24 mouse cellular contexts compared by ENCODE assay signal in the genomic region with DNA sequence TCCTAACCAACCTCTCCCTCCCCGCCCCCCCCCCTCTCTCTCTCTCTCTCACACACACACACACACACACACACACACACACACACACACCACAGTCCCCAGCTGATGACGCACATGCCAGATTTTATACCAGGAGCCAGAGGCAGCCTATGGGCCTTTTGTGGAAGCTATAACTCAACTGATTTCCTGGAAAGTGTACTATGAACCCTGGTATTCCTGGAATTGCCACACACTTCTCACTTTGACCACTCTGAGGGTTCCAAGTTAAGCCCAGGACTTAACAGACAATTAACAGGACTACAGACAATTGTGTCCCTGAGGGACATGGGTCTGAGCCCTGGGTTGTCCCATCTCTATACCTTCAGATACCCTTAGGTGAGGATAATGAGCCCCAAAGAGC. TPM values are rescaled to one million over a fixed set of nuclear protein-coding genes. Genes with fewer than 3 reads are reported as not detected.
DNase-seq lines count a peak whose midpoint lies in the region; ATAC-seq and TF ChIP-seq lines count a peak whose summit lies in the region.
"Had no signal": no experiment of that assay in that cellular context is flagged by ENCODE, and none has a peak within 500 bp of the region (broad histone marks: within the 10 kb centered on the region; RNA-seq: fewer than 3 reads in every experiment).

No protein-coding gene starts in this region.

- no peak for TF ChIP-seq POLR2A in kidney, adult 2 months (IDR thresholded peaks at IDR 0.05; ENCODE audit: low read depth, low read length)

- H3K4me1 ChIP-seq in kidney, adult 2 months (ENCODE audit: control insufficient read depth, insufficient read depth, low read length), result peaks cover 3% of the 10 kb centered on the region; the same call in 1 of the 2 replicates
- H3K4me1 ChIP-seq in liver, postnatal 0 days (ENCODE audit: insufficient read depth), result no peaks in the 10 kb centered on the region; the same call in 1 of the 2 replicates
- H3K4me1 ChIP-seq in intestine, postnatal 0 days (replicated peaks; ENCODE audit: control insufficient read depth, insufficient read depth, low read length), result 0 out of 2 replicates have a peak, but pooled peaks cover 7% of the 10 kb centered on the region
- H3K4me1 ChIP-seq: heart, embryonic 13.5 days; hindbrain, embryonic 12.5 days; hindbrain, embryonic 15.5 days had no signal

- intact Hi-C loops in gastrocnemius, postnatal 36 days (cut with DNase I), result no loop called here

- no peaks in the 10 kb centered on the region for H3K36me3 ChIP-seq in kidney, adult 2 months (ENCODE audit: control insufficient read depth, insufficient read depth, low read length)
- H3K36me3 ChIP-seq in liver, postnatal 0 days (replicated peaks; ENCODE audit: insufficient read depth, low read length), result no peaks in the 10 kb centered on the region
- no peaks in the 10 kb centered on the region for H3K36me3 ChIP-seq in intestine, postnatal 0 days (ENCODE audit: control insufficient read depth, insufficient read depth)
- H3K36me3 ChIP-seq: G1E; heart, embryonic 13.5 days; hindbrain, embryonic 12.5 days; hindbrain, embryonic 15.5 days had no signal

- DNase-seq in kidney, adult 2 months, result peak; percentile 69
- DNase-seq in kidney, postnatal 4 days, result no peak
- no peak for DNase-seq in liver, postnatal 0 days
- no peak for DNase-seq in liver
- no peak for DNase-seq in testis, postnatal 14 days (ENCODE audit: low spot score)
- DNase-seq in gastrocnemius, postnatal 36 days, result no peak
- DNase-seq: adrenal gland, postnatal 10 days; adrenal gland, postnatal 36 days; B cell, adult 2 months; cerebellum, adult 18-20 months; cerebellum, adult 9-10 months; cerebellum, postnatal 14 days; forebrain, postnatal 0 days; gastrocnemius, adult 2 months; gastrocnemius, postnatal 14 days; heart, adult 18-20 months had no signal

- no peak overlapping the region for H3K4me3 ChIP-seq in kidney, adult 2 months (ENCODE audit: insufficient read depth, low read depth, low read length)
- no peak overlapping the region for H3K4me3 ChIP-seq in liver, postnatal 0 days (ENCODE audit: low read depth, low read length)
- H3K4me3 ChIP-seq in intestine, postnatal 0 days (ENCODE audit: low read depth, low read length), result no peak overlapping the region
- H3K4me3 ChIP-seq: gastrocnemius, adult 2 months; heart, embryonic 13.5 days; hindbrain, embryonic 12.5 days; hindbrain, embryonic 15.5 days had no signal

- TF ChIP-seq EP300 in liver, postnatal 0 days (IDR thresholded peaks at IDR 0.05; ENCODE audit: low read depth), result no peak

- no peak for TF ChIP-seq CTCF in kidney, adult 2 months (conservative IDR thresholded peaks at IDR 0.05; ENCODE audit: insufficient read depth, insufficient read length, low read depth, low read length)
- no peak for TF ChIP-seq CTCF in liver, postnatal 0 days (IDR thresholded peaks at IDR 0.05; ENCODE audit: low read depth)
- TF ChIP-seq CTCF in intestine, postnatal 0 days (IDR thresholded peaks at IDR 0.05; ENCODE audit: low read depth), result no peak

- no peak overlapping the region for H3K9ac ChIP-seq in liver, postnatal 0 days (replicated peaks)
- H3K9ac ChIP-seq in intestine, postnatal 0 days (ENCODE audit: low read depth, low read length), result no peak overlapping the region
- H3K9ac ChIP-seq: forebrain, postnatal 0 days; heart, embryonic 13.5 days; hindbrain, embryonic 12.5 days; hindbrain, embryonic 15.5 days had no signal

- WGBS in kidney, adult 2 months, result 32% methylated on average over 1 of the region's 2 CpGs
- WGBS in liver, postnatal 0 days (ENCODE audit: insufficient replicate concordance), result 55% methylated on average over 1 of the region's 2 CpGs
- 33% methylated on average over 1 of the region's 2 CpGs for WGBS in intestine, postnatal 0 days

- no peak overlapping the region for H3K4me2 ChIP-seq in liver, postnatal 0 days (ENCODE audit: low read depth, low read length)
- no peak overlapping the region for H3K4me2 ChIP-seq in intestine, postnatal 0 days (replicated peaks; ENCODE audit: low read depth)
- H3K4me2 ChIP-seq: heart, embryonic 13.5 days; hindbrain, embryonic 12.5 days; hindbrain, embryonic 15.5 days had no signal

- H3K27me3 ChIP-seq in kidney, adult 2 months (replicated peaks; ENCODE audit: control insufficient read depth, insufficient read depth, low read length), result no peaks in the 10 kb centered on the region
- no peaks in the 10 kb centered on the region for H3K27me3 ChIP-seq in liver, postnatal 0 days (ENCODE audit: insufficient read depth, low read length)
- no peaks in the 10 kb centered on the region for H3K27me3 ChIP-seq in intestine, postnatal 0 days (replicated peaks; ENCODE audit: control insufficient read depth, insufficient read depth, low read length)
- H3K27me3 ChIP-seq: CH12.LX; heart, embryonic 13.5 days; hindbrain, embryonic 12.5 days; hindbrain, embryonic 15.5 days had no signal

- ATAC-seq in liver, postnatal 0 days, result peak; percentile 76
- ATAC-seq in intestine, postnatal 0 days, result peak; percentile 96
- ATAC-seq: forebrain, embryonic 14.5 days; forebrain, postnatal 0 days; Patski had no signal

- H3K9me3 ChIP-seq in liver, postnatal 0 days (ENCODE audit: low read length), result no peaks in the 10 kb centered on the region
- H3K9me3 ChIP-seq in intestine, postnatal 0 days (ENCODE audit: control insufficient read depth), result no peaks in the 10 kb centered on the region
- H3K9me3 ChIP-seq: G1E; heart, embryonic 13.5 days; hindbrain, embryonic 12.5 days; hindbrain, embryonic 15.5 days had no signal

- no peak overlapping the region for H3K27ac ChIP-seq in kidney, adult 2 months (ENCODE audit: insufficient read depth, low read depth, low read length)
- H3K27ac ChIP-seq in liver, postnatal 0 days (ENCODE audit: low read depth), result no peak overlapping the region
- H3K27ac ChIP-seq in intestine, postnatal 0 days (ENCODE audit: low read depth, low read length), result peak overlapping the region; percentile 63
- H3K27ac ChIP-seq: gastrocnemius, adult 2 months; heart, embryonic 13.5 days; hindbrain, embryonic 12.5 days; hindbrain, embryonic 15.5 days had no signal

RNA-seq across cellular contexts. Expression of a gene that starts 9.8 kb away (rescaled TPM):
- polyA plus RNA-seq in kidney, adult 2 months (2012; rRNA removed), result 0.55 and 0.65 TPM in 2 replicates
- 0.21 and 0.36 TPM in 2 replicates for polyA plus RNA-seq in liver, postnatal 0 days (2015; fragmentation: Nextera tagmentation; extraction: Ambion mirVana)
- 0.21 and 0.50 TPM in 2 replicates for polyA plus RNA-seq in intestine, postnatal 0 days (2015; fragmentation: Nextera tagmentation; extraction: Ambion mirVana)
- total RNA-seq in gastrocnemius, postnatal 36 days (2021), result not detected
- total RNA-seq: gastrocnemius, adult 2 months had no signal
- polyA plus RNA-seq: G1E, Patski had no signal

RNA-seq across cellular contexts. Expression of a gene that starts 35.1 kb away (rescaled TPM):
- polyA plus RNA-seq in kidney, adult 2 months (2012; rRNA removed), result 118 and 136 TPM in 2 replicates
- polyA plus RNA-seq in liver, postnatal 0 days (2015; fragmentation: Nextera tagmentation; extraction: Ambion mirVana), result 83.1 and 86.2 TPM in 2 replicates
- polyA plus RNA-seq in intestine, postnatal 0 days (2015; fragmentation: Nextera tagmentation; extraction: Ambion mirVana), result 312 and 334 TPM in 2 replicates
- total RNA-seq in gastrocnemius, postnatal 36 days (2021), result 10 to 100 TPM; 15.4 to 18.1 TPM
